ENCODE assay signal across 12 mouse cellular contexts in genomic region chr10:80123932-80124562, GRCm38 (mm10). TPM values are rescaled to one million over a fixed set of nuclear protein-coding genes. Genes with fewer than 3 reads are reported as not detected.
DNase-seq lines count a peak whose midpoint lies in the region; ATAC-seq lines count a peak whose summit lies in the region.
"Had no signal": no experiment of that assay in that cellular context is flagged by ENCODE, and none has a peak within 500 bp of the region (broad histone marks: within the 10 kb centered on the region; RNA-seq: fewer than 3 reads in every experiment).

No protein-coding gene starts in this region.

- no peak for ATAC-seq in midbrain, embryonic 11.5 days (ENCODE audit: low FRiP score)
- ATAC-seq in erythroid progenitor cell, adult 5-6 weeks (replicated peaks; ENCODE audit: low FRiP score, poor library complexity, severe bottlenecking): peak; percentile 84
- peak; percentile 79 for ATAC-seq in megakaryocyte-erythroid progenitor cell, adult 5-6 weeks (replicated peaks; ENCODE audit: low FRiP score, low TSS enrichment, poor library complexity, severe bottlenecking)

- 83% methylated on average over 9 of the region's 9 CpGs for WGBS in heart, embryonic 10.5 days
- 90% methylated on average over 9 of the region's 9 CpGs for WGBS in midbrain, embryonic 10.5 days
- 92% methylated on average over 9 of the region's 9 CpGs for WGBS in midbrain, embryonic 11.5 days

- H3K4me1 ChIP-seq in heart, embryonic 10.5 days: peaks cover 36% of the 10 kb centered on the region
- H3K4me1 ChIP-seq in midbrain, embryonic 10.5 days: peaks cover 18% of the 10 kb centered on the region
- H3K4me1 ChIP-seq in midbrain, embryonic 11.5 days (ENCODE audit: control insufficient read depth, insufficient read depth, low read length): no peaks in the 10 kb centered on the region; the same call in 1 of the 2 replicates

- no peaks in the 10 kb centered on the region for H3K27me3 ChIP-seq in heart, embryonic 10.5 days (ENCODE audit: insufficient read depth, poor library complexity, severe bottlenecking)
- no peaks in the 10 kb centered on the region for H3K27me3 ChIP-seq in midbrain, embryonic 10.5 days (ENCODE audit: low read depth, poor library complexity, severe bottlenecking)
- H3K27me3 ChIP-seq in midbrain, embryonic 11.5 days (ENCODE audit: control insufficient read depth, insufficient read depth, low read length): no peaks in the 10 kb centered on the region

- H3K9me3 ChIP-seq in heart, embryonic 10.5 days: no peaks in the 10 kb centered on the region
- no peaks in the 10 kb centered on the region for H3K9me3 ChIP-seq in midbrain, embryonic 10.5 days (replicated peaks)
- no peaks in the 10 kb centered on the region for H3K9me3 ChIP-seq in midbrain, embryonic 11.5 days (ENCODE audit: control insufficient read depth, low read length)

- peak overlapping the region; percentile 19; the same call in 1 of the 2 replicates for H3K4me3 ChIP-seq in heart, embryonic 10.5 days
- H3K4me3 ChIP-seq in midbrain, embryonic 10.5 days: 0 out of 2 replicates have a peak overlapping the region, but pooled peaks have one; percentile 16
- H3K4me3 ChIP-seq in midbrain, embryonic 11.5 days (ENCODE audit: low read depth, low read length): no peak overlapping the region
- H3K4me3 ChIP-seq: layer of hippocampus, adult 2 months had no signal

- no peak for DNase-seq in heart, embryonic 10.5 days (ENCODE audit: low spot score)
- DNase-seq in heart, adult 11 months: no peak
- no peak for DNase-seq in midbrain, embryonic 10.5 days (ENCODE audit: low spot score)
- DNase-seq in midbrain, embryonic 11.5 days (ENCODE audit: low spot score, missing footprints): no peak
- DNase-seq in kidney, postnatal 4 days: no peak
- no peak for DNase-seq in thymus, postnatal 14 days
- DNase-seq: adrenal gland, postnatal 10 days; lung, postnatal 36 days; thymus, postnatal 25 days had no signal

- H3K9ac ChIP-seq in midbrain, embryonic 11.5 days (ENCODE audit: low read length): no peak overlapping the region

- H3K36me3 ChIP-seq in heart, embryonic 10.5 days: peaks cover 97% of the 10 kb centered on the region
- peaks cover 100% of the 10 kb centered on the region for H3K36me3 ChIP-seq in midbrain, embryonic 10.5 days
- H3K36me3 ChIP-seq in midbrain, embryonic 11.5 days (ENCODE audit: control insufficient read depth, insufficient read depth, low read length): peaks cover 29% of the 10 kb centered on the region

- H3K27ac ChIP-seq in heart, embryonic 10.5 days: peak overlapping the region; percentile 25; the same call in 1 of the 2 replicates
- H3K27ac ChIP-seq in midbrain, embryonic 10.5 days (replicated peaks): no peak overlapping the region
- H3K27ac ChIP-seq in midbrain, embryonic 11.5 days (ENCODE audit: low read depth, low read length): no peak overlapping the region
- H3K27ac ChIP-seq: layer of hippocampus, adult 2 months had no signal

- H3K4me2 ChIP-seq in midbrain, embryonic 11.5 days: no peak overlapping the region

RNA-seq across cellular contexts. Expression of gene Stk11, which starts 8.4 kb away (rescaled TPM):
- polyA plus RNA-seq in heart, embryonic 10.5 days (2016; fragmentation: Nextera tagmentation; extraction: Ambion mirVana): 12.4 and 17.8 TPM in 2 replicates
- 18.0 and 19.7 TPM in 2 replicates for polyA plus RNA-seq in midbrain, embryonic 10.5 days (2016; fragmentation: Nextera tagmentation; extraction: Ambion mirVana)
- polyA plus RNA-seq in midbrain, embryonic 11.5 days (2014; fragmentation: Nextera tagmentation; extraction: Ambion mirVana): 18.5 and 23.1 TPM in 2 replicates
- 224 and 296 TPM in 2 replicates for total RNA-seq in erythroid progenitor cell, adult 5-6 weeks (2015; ENCODE audit: low replicate concordance)
- 440 and 520 TPM in 2 replicates for total RNA-seq in erythroid progenitor cell, adult 5-6 weeks (2017; ENCODE audit: low replicate concordance)
- 152 and 213 TPM in 2 replicates for total RNA-seq in megakaryocyte-erythroid progenitor cell, adult 5-6 weeks (2014; fragmentation: Nextera tagmentation)
- total RNA-seq in megakaryocyte-erythroid progenitor cell, adult 5-6 weeks (2017): 116 and 174 TPM in 2 replicates

RNA-seq across cellular contexts. Expression of gene Atp5d, which starts 14.4 kb away (rescaled TPM):
- 689 and 872 TPM in 2 replicates for polyA plus RNA-seq in heart, embryonic 10.5 days (2016; fragmentation: Nextera tagmentation; extraction: Ambion mirVana)
- 463 and 481 TPM in 2 replicates for polyA plus RNA-seq in midbrain, embryonic 10.5 days (2016; fragmentation: Nextera tagmentation; extraction: Ambion mirVana)
- 329 and 355 TPM in 2 replicates for polyA plus RNA-seq in midbrain, embryonic 11.5 days (2014; fragmentation: Nextera tagmentation; extraction: Ambion mirVana)
- 89.3 and 94.8 TPM in 2 replicates for total RNA-seq in erythroid progenitor cell, adult 5-6 weeks (2015; ENCODE audit: low replicate concordance)
- 19.4 and 39.9 TPM in 2 replicates for total RNA-seq in erythroid progenitor cell, adult 5-6 weeks (2017; ENCODE audit: low replicate concordance)
- 282 and 325 TPM in 2 replicates for total RNA-seq in megakaryocyte-erythroid progenitor cell, adult 5-6 weeks (2014; fragmentation: Nextera tagmentation)
- total RNA-seq in megakaryocyte-erythroid progenitor cell, adult 5-6 weeks (2017): 29.3 and 49.3 TPM in 2 replicates

RNA-seq across cellular contexts. Expression of gene Cbarp, which starts 16.6 kb away (rescaled TPM):
- 2.0 and 4.0 TPM in 2 replicates for polyA plus RNA-seq in heart, embryonic 10.5 days (2016; fragmentation: Nextera tagmentation; extraction: Ambion mirVana)
- 7.8 and 9.3 TPM in 2 replicates for polyA plus RNA-seq in midbrain, embryonic 10.5 days (2016; fragmentation: Nextera tagmentation; extraction: Ambion mirVana)
- 11.1 and 11.8 TPM in 2 replicates for polyA plus RNA-seq in midbrain, embryonic 11.5 days (2014; fragmentation: Nextera tagmentation; extraction: Ambion mirVana)
- total RNA-seq in erythroid progenitor cell, adult 5-6 weeks (2015; ENCODE audit: low replicate concordance): not detected in 2 replicates
- total RNA-seq in erythroid progenitor cell, adult 5-6 weeks (2017; ENCODE audit: low replicate concordance): not detected in 2 replicates
- total RNA-seq in megakaryocyte-erythroid progenitor cell, adult 5-6 weeks (2014; fragmentation: Nextera tagmentation): 5.2 and 10.5 TPM in 2 replicates
- 3.7 TPM in 1 of 2 replicates, not detected in the other for total RNA-seq in megakaryocyte-erythroid progenitor cell, adult 5-6 weeks (2017)

RNA-seq across cellular contexts. Expression of gene Sbno2, which starts 18.7 kb away (rescaled TPM):
- 14.8 and 15.6 TPM in 2 replicates for polyA plus RNA-seq in heart, embryonic 10.5 days (2016; fragmentation: Nextera tagmentation; extraction: Ambion mirVana)
- polyA plus RNA-seq in midbrain, embryonic 10.5 days (2016; fragmentation: Nextera tagmentation; extraction: Ambion mirVana): 15.0 and 15.2 TPM in 2 replicates
- 7.0 and 7.3 TPM in 2 replicates for polyA plus RNA-seq in midbrain, embryonic 11.5 days (2014; fragmentation: Nextera tagmentation; extraction: Ambion mirVana)
- total RNA-seq in erythroid progenitor cell, adult 5-6 weeks (2015; ENCODE audit: low replicate concordance): 19.5 and 21.8 TPM in 2 replicates
- 34.3 and 36.1 TPM in 2 replicates for total RNA-seq in erythroid progenitor cell, adult 5-6 weeks (2017; ENCODE audit: low replicate concordance)
- 34.4 and 39.7 TPM in 2 replicates for total RNA-seq in megakaryocyte-erythroid progenitor cell, adult 5-6 weeks (2014; fragmentation: Nextera tagmentation)
- 12.1 and 12.9 TPM in 2 replicates for total RNA-seq in megakaryocyte-erythroid progenitor cell, adult 5-6 weeks (2017)

RNA-seq across cellular contexts. Expression of gene Midn, which starts 24.0 kb away (rescaled TPM):
- 16.1 and 24.4 TPM in 2 replicates for polyA plus RNA-seq in heart, embryonic 10.5 days (2016; fragmentation: Nextera tagmentation; extraction: Ambion mirVana)
- polyA plus RNA-seq in midbrain, embryonic 10.5 days (2016; fragmentation: Nextera tagmentation; extraction: Ambion mirVana): 17.8 and 19.7 TPM in 2 replicates
- polyA plus RNA-seq in midbrain, embryonic 11.5 days (2014; fragmentation: Nextera tagmentation; extraction: Ambion mirVana): 66.0 and 71.3 TPM in 2 replicates
- 20.1 and 23.8 TPM in 2 replicates for total RNA-seq in erythroid progenitor cell, adult 5-6 weeks (2015; ENCODE audit: low replicate concordance)
- 12.5 and 18.2 TPM in 2 replicates for total RNA-seq in erythroid progenitor cell, adult 5-6 weeks (2017; ENCODE audit: low replicate concordance)
- 30.9 and 34.0 TPM in 2 replicates for total RNA-seq in megakaryocyte-erythroid progenitor cell, adult 5-6 weeks (2014; fragmentation: Nextera tagmentation)
- 9.4 and 10.5 TPM in 2 replicates for total RNA-seq in megakaryocyte-erythroid progenitor cell, adult 5-6 weeks (2017)
